Comparison of ENCODE assay signal across 29 mouse cellular contexts in genomic region chr6:145780180-145780802, GRCm38 (mm10). TPM values are rescaled to one million over a fixed set of nuclear protein-coding genes. Genes with fewer than 3 reads are reported as not detected.
A peak's percentile ranks its signal among the peaks of the same experiment; 100 is the strongest.
DNase-seq lines count a peak whose midpoint lies in the region; ATAC-seq and TF ChIP-seq lines count a peak whose summit lies in the region.
"Had no signal": no experiment of that assay in that cellular context is flagged by ENCODE, and none has a peak within 500 bp of the region (broad histone marks: within the 10 kb centered on the region; RNA-seq: fewer than 3 reads in every experiment).

No protein-coding gene starts in this region.

- peak; percentile 57 for ATAC-seq in liver, postnatal 0 days
- ATAC-seq: CD4-positive, CD25-positive, alpha-beta regulatory T cell, adult 4 months; forebrain, postnatal 0 days; hindbrain, postnatal 0 days had no signal

- intact Hi-C loops in heart, adult 2 months (cut with DNase I), result no loop called here

- H3K9me3 ChIP-seq in heart, embryonic 10.5 days, result no peaks in the 10 kb centered on the region
- H3K9me3 ChIP-seq in liver, postnatal 0 days (ENCODE audit: low read length), result no peaks in the 10 kb centered on the region
- H3K9me3 ChIP-seq: embryonic facial prominence, embryonic 12.5 days; heart, embryonic 15.5 days; hindbrain, embryonic 12.5 days; liver, embryonic 15.5 days; neural tube, embryonic 15.5 days had no signal

- TF ChIP-seq POLR2A in heart, adult 2 months (IDR thresholded peaks at IDR 0.05; ENCODE audit: insufficient read depth, low read depth, low read length), result no peak
- no peak for TF ChIP-seq POLR2A in cortical plate, adult 2 months (IDR thresholded peaks at IDR 0.05; ENCODE audit: extremely low read depth, insufficient read depth, low read length)

- H3K27me3 ChIP-seq in heart, embryonic 10.5 days (ENCODE audit: insufficient read depth, poor library complexity, severe bottlenecking), result no peaks in the 10 kb centered on the region
- H3K27me3 ChIP-seq in heart, adult 2 months (ENCODE audit: control insufficient read depth, insufficient read depth, low read length), result no peaks in the 10 kb centered on the region
- no peaks in the 10 kb centered on the region for H3K27me3 ChIP-seq in liver, postnatal 0 days (ENCODE audit: insufficient read depth, low read length)
- H3K27me3 ChIP-seq: embryonic facial prominence, embryonic 12.5 days; heart, embryonic 15.5 days; hindbrain, embryonic 12.5 days; liver, embryonic 15.5 days; neural tube, embryonic 15.5 days had no signal

- DNase-seq in heart, embryonic 10.5 days (ENCODE audit: low spot score), result no peak
- DNase-seq in heart, adult 2 months, result no peak
- no peak for DNase-seq in liver, postnatal 0 days
- DNase-seq in liver (no peak), NIH3T3 (ENCODE audit: low read depth) (peak; percentile 75)
- DNase-seq in frontal cortex, adult 2 months (ENCODE audit: extremely low spot score in 1 of 2, low spot score in 1 of 2), result no peak
- no peak for DNase-seq in cerebellum, adult 8-10 months
- DNase-seq: adrenal gland, postnatal 25 days; cerebellum, postnatal 25 days; forebrain, postnatal 0 days; gastrocnemius, postnatal 14 days; heart, adult 18-20 months; heart, postnatal 36 days; kidney, adult 11 months; kidney, postnatal 14 days; left cerebral cortex, postnatal 4 days; lung, postnatal 10 days; midbrain, embryonic 14.5 days; right cerebral cortex, postnatal 14 days; thymus, postnatal 4 days had no signal

- TF ChIP-seq EP300 in heart, adult 2 months (IDR thresholded peaks at IDR 0.05; ENCODE audit: insufficient read depth, low read depth, low read length), result no peak
- TF ChIP-seq EP300 in liver, postnatal 0 days (IDR thresholded peaks at IDR 0.05; ENCODE audit: low read depth), result no peak

- TF ChIP-seq CTCF in heart, adult 2 months (IDR thresholded peaks at IDR 0.05), result no peak
- TF ChIP-seq CTCF in liver, postnatal 0 days (IDR thresholded peaks at IDR 0.05; ENCODE audit: low read depth), result no peak
- no peak for TF ChIP-seq CTCF in cortical plate, adult 2 months (IDR thresholded peaks at IDR 0.05; ENCODE audit: extremely low read depth, insufficient read depth, low read length)

- no peak overlapping the region for H3K9ac ChIP-seq in heart, adult 2 months (ENCODE audit: low read depth, low read length)
- H3K9ac ChIP-seq in liver, postnatal 0 days (replicated peaks), result no peak overlapping the region
- H3K9ac ChIP-seq: embryonic facial prominence, embryonic 12.5 days; forebrain, postnatal 0 days; heart, embryonic 15.5 days; hindbrain, embryonic 12.5 days; liver, embryonic 15.5 days; neural tube, embryonic 15.5 days had no signal

- H3K36me3 ChIP-seq in heart, embryonic 10.5 days, result peaks cover 2% of the 10 kb centered on the region; the same call in 1 of the 2 replicates
- peaks cover 15% of the 10 kb centered on the region for H3K36me3 ChIP-seq in heart, adult 2 months (ENCODE audit: control insufficient read depth, insufficient read depth, low read length)
- no peaks in the 10 kb centered on the region for H3K36me3 ChIP-seq in liver, postnatal 0 days (replicated peaks; ENCODE audit: insufficient read depth, low read length)
- H3K36me3 ChIP-seq: embryonic facial prominence, embryonic 12.5 days; heart, embryonic 15.5 days; hindbrain, embryonic 12.5 days; liver, embryonic 15.5 days; neural tube, embryonic 15.5 days had no signal

- H3K79me2 ChIP-seq in heart, adult 2 months (replicated peaks; ENCODE audit: control insufficient read depth, insufficient read depth, low read length), result peaks cover 3% of the 10 kb centered on the region; the same call in 1 of the 2 replicates

- peak overlapping the region; percentile 17; the same call in 1 of the 2 replicates for H3K27ac ChIP-seq in heart, embryonic 10.5 days
- no peak overlapping the region for H3K27ac ChIP-seq in heart, adult 2 months
- H3K27ac ChIP-seq in liver, postnatal 0 days (ENCODE audit: low read depth), result no peak overlapping the region; the same call in 1 of the 2 replicates
- peak overlapping the region; percentile 76; the same call in 1 of the 2 replicates for H3K27ac ChIP-seq in cortical plate, adult 2 months (ENCODE audit: insufficient read depth, low read length)
- H3K27ac ChIP-seq: embryonic facial prominence, embryonic 12.5 days; hindbrain, embryonic 12.5 days; hindbrain, postnatal 0 days; liver, embryonic 15.5 days; neural tube, embryonic 15.5 days had no signal

- no peak overlapping the region for H3K4me2 ChIP-seq in liver, postnatal 0 days (ENCODE audit: low read depth, low read length)
- H3K4me2 ChIP-seq: embryonic facial prominence, embryonic 12.5 days; heart, embryonic 15.5 days; hindbrain, embryonic 12.5 days; liver, embryonic 15.5 days; neural tube, embryonic 15.5 days had no signal

- no peak overlapping the region for H3K4me3 ChIP-seq in heart, embryonic 10.5 days
- no peak overlapping the region for H3K4me3 ChIP-seq in heart, adult 2 months
- H3K4me3 ChIP-seq in liver, postnatal 0 days (ENCODE audit: low read depth, low read length), result no peak overlapping the region
- no peak overlapping the region for H3K4me3 ChIP-seq in cortical plate, adult 2 months (ENCODE audit: insufficient read depth, low read length)
- H3K4me3 ChIP-seq: embryonic facial prominence, embryonic 12.5 days; erythroblast, embryonic 14.5 days; heart, embryonic 15.5 days; hindbrain, embryonic 12.5 days; liver, embryonic 15.5 days; neural tube, embryonic 15.5 days had no signal

- WGBS in heart, embryonic 10.5 days, result 41% methylated on average over 8 of the region's 8 CpGs
- 33% methylated on average over 8 of the region's 8 CpGs for WGBS in heart, adult 2 months
- 48% methylated on average over 8 of the region's 8 CpGs for WGBS in liver, postnatal 0 days (ENCODE audit: insufficient replicate concordance)

- peaks cover 44% of the 10 kb centered on the region for H3K4me1 ChIP-seq in heart, embryonic 10.5 days
- H3K4me1 ChIP-seq in heart, adult 2 months (ENCODE audit: control insufficient read depth, insufficient read depth, low read length), result peaks cover 27% of the 10 kb centered on the region
- peaks cover 13% of the 10 kb centered on the region for H3K4me1 ChIP-seq in liver, postnatal 0 days (ENCODE audit: insufficient read depth)
- no peaks in the 10 kb centered on the region; the same call in 1 of the 2 replicates for H3K4me1 ChIP-seq in cortical plate, adult 2 months (ENCODE audit: control insufficient read depth, insufficient read depth, low read length)

RNA-seq across cellular contexts. Expression of gene Rassf8, which starts 33.7 kb away (rescaled TPM):
- polyA plus RNA-seq in heart, embryonic 10.5 days (2016; fragmentation: Nextera tagmentation; extraction: Ambion mirVana), result 7.2 and 8.6 TPM in 2 replicates
- total RNA-seq in heart, adult 2 months (2021), result 10 to 100 TPM; 56.9 to 58.2 TPM
- 18.1 and 36.4 TPM in 2 replicates for polyA plus RNA-seq in heart, adult 2 months (2012; rRNA removed)
- polyA plus RNA-seq in liver, postnatal 0 days (2015; fragmentation: Nextera tagmentation; extraction: Ambion mirVana), result 4.6 and 4.9 TPM in 2 replicates
- 14.1 and 14.7 TPM in 2 replicates for polyA plus RNA-seq in cortical plate, adult 2 months (2012; rRNA removed)
- 34.0 and 35.0 TPM in 2 replicates for polyA plus RNA-seq in frontal cortex, adult 2 months (2012; rRNA removed)
- polyA plus RNA-seq: erythroblast, embryonic 14.5 days had no signal

Comparison
In these comparisons a context has a peak if more than half of its experiments do, and no peak if none do; other contexts are left out.
1. H3K27ac ChIP-seq: peak in heart, embryonic 10.5 days (single experiment) and cortical plate, adult 2 months (single experiment); none in heart, adult 2 months (single experiment) and liver, postnatal 0 days (single experiment).